Mouse (Mus musculus): ENCODE results near the gene Wnt3a. TPM values are rescaled to one million over a fixed set of nuclear protein-coding genes. Genes with fewer than 3 reads are reported as not detected.

Wnt3a gene
- total RNA-seq, 2 experiments from 2014 or later: not detected

DNA sequence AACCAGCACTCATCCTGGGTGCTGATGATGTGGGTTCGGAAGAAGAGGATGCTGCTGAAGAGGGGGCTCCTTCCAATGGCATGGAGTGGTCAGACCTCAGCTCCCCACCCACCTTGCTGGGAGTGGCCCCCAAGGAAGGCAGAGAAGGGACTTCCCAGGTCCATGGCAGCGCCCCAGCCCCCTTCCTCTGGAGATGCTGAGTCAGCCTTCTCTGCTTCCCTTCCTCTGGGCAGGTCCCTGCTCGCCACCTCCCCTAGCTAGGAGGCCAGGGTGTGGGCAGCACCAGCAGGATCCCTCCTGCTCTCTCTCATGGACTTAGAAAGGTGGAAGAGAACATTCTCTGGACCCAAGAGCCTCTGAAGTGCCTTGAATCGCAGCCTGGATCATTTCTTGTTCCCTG lies 12.5 kb downstream of the Wnt3a start:
- intact Hi-C loops (cut with DNase I): no loop called here
- DNase-seq (ENCODE audit: extremely low spot score in 1 of 2, low spot score in 2 of 2): no peak

- intact Hi-C loops (cut with DNase I): no loop called here
- no peak for DNase-seq (ENCODE audit: extremely low spot score in 1 of 2, low spot score in 2 of 2)
Measured at GRCm38 (mm10) chr11:59276877-59277276, 13.7 kb downstream of the Wnt3a start.

DNA sequence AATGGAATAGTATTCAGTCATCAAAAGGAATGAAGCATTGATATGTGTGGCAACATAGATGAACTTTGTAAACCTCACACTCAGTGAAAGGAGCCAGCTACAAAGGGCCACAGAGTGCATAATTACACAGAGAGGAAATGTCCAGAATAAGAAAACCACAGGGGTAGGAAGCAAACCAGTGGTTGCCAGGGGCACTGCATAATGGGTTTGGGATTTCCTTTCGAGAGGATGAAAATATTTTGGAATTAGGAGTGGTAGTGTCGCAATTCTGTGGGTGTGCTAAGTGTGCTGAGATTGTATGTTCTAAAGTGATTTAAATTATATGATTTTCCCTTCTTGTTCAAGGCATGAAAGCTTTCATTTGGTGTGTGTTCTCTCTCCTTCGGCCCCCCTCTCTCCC lies 16.4 kb downstream of the Wnt3a start:
- no peak for DNase-seq (ENCODE audit: extremely low spot score in 1 of 2, low spot score in 2 of 2)
- intact Hi-C loops (cut with DNase I): no loop called here

GRCm38 (mm10) chr11:59266727-59267126 lies 23.8 kb downstream of the Wnt3a start:
- no peak for DNase-seq (ENCODE audit: extremely low spot score in 1 of 2, low spot score in 2 of 2)
- intact Hi-C loops (cut with DNase I): no loop called here

DNA sequence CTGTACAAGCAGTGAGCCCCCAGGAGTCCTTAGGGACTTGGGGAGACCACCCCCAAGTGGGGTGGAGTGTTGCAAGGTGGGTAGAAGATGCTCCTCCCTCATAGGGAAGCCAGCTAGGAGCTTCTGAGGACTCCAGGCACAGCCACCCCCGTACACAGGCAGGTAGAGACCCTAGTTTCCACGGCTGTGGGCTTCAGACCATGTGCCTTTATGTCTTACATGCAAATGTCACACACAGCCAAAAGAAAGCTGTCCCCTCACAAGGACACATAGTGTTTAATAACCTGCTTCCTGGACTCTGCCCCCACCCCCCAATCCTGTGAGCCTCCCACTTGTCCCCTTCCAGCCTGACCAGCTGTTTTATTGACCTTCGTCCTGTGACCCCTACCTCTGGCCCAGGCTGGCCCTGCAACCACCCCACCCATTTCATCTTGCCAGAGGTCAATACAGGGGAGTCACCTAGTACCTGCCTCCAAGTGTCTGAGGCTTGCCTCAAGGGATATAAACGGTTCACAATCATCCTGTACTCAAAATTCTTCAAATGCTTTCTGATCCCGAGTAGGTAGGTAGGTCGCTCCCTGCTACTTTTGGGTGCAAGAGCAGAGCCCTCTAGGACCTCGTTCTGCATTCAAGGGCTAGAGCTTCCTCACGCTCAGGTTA lies 25.3 kb downstream of the Wnt3a start:
- intact Hi-C loops (cut with DNase I): no loop called here
- no peak for DNase-seq (ENCODE audit: extremely low spot score in 1 of 2, low spot score in 2 of 2)

GRCm38 (mm10) chr11:59264593-59264992 lies 26.0 kb downstream of the Wnt3a start:
- intact Hi-C loops (cut with DNase I): no loop called here
- no peak for DNase-seq (ENCODE audit: extremely low spot score in 1 of 2, low spot score in 2 of 2)

- peak; percentile 20 to 74 for DNase-seq (ENCODE audit: extremely low spot score in 1 of 2, low spot score in 2 of 2)
- intact Hi-C loops (cut with DNase I): no loop called here
Measured at GRCm38 (mm10) chr11:59263870-59264563, 26.5 kb downstream of the Wnt3a start.

DNA sequence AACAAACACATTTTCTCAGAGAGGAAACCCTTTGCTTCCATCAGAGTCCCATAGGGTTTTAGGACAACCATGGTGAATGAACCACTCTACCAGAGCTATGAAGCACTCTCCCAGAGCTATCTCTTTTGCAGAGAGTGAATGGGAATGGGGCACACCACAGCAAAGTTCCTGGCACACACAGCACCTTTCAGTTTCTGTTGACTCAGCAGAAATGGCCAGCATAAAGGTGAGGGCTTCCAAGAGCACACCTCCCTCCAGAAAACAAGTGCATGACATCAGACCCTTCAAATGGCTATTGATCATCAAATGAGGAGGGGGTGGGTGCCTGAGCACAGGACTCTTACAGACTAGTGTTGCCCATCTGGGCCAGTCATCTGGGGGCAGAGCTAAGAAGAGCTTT lies 28.2 kb downstream of the Wnt3a start:
- intact Hi-C loops (cut with DNase I): no loop called here
- no peak for DNase-seq (ENCODE audit: extremely low spot score in 1 of 2, low spot score in 2 of 2)

DNA sequence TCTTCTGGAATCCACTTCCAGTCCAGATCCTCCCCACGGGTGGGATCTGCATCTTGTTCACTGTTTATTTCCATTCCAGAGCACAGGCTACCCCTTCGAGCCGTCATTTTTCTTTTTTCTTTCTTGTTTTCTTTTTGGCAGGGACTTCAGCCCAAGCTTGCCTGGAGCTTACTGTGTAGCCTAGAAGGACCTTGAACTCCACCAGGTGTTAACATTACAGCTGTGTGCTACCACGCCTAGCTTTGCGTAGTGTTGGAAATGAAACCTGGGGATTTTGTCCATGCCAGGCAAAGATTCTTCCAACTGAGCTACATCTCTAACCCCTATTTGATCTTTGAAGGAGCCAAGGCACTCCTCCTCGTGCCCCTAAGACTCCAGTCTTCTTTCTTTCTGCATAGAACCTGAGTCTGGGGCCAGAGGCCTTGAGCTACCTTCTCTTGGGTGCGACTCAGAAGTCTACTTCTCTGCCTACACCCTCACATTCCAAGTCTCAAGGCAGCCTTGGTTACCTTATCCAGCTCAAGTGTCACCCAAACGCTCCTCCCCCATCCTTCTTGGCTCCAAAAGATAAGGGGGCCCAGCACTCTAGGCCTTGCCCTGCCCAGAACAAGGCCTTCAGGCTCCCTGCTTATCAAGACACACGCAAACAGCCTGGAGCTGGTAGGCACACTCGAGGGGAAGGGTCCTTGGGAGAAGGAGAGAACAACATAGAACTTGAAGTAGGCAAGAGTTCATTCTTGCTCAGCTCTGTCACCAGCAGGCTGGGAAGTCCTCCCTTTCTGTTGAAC lies 29.7 kb downstream of the Wnt3a start:
- no peak for DNase-seq (ENCODE audit: extremely low spot score in 1 of 2, low spot score in 2 of 2)
- intact Hi-C loops (cut with DNase I): no loop called here

DNA sequence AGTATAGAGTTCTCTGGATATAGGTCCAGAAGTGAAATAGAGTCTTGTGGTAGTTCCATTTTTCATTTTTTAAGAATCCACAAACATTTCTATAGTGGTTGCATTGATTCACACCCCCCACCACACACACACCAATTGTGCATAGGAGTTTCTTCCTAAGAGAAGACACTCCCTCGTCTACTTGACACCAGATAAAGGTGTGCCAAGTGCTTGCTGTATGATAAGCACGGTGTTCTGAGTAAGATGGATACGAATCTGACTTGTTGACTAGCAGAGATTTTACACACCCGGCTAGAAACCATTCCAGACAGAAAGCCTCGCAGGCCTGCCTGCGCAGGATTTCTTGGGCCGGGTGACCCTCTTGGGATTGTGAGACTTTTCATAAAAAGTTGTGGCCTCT lies 30.9 kb downstream of the Wnt3a start:
- no peak for DNase-seq (ENCODE audit: extremely low spot score in 1 of 2, low spot score in 2 of 2)
- intact Hi-C loops (cut with DNase I): no loop called here

GRCm38 (mm10) chr11:59248101-59248500 lies 42.5 kb downstream of the Wnt3a start:
- intact Hi-C loops (cut with DNase I): no loop called here
- no peak for DNase-seq (ENCODE audit: extremely low spot score in 1 of 2, low spot score in 2 of 2)

GRCm38 (mm10) chr11:59243856-59244255 lies 46.7 kb downstream of the Wnt3a start:
- no peak for DNase-seq (ENCODE audit: extremely low spot score in 1 of 2, low spot score in 2 of 2)
- intact Hi-C loops (cut with DNase I): no loop called here

DNA sequence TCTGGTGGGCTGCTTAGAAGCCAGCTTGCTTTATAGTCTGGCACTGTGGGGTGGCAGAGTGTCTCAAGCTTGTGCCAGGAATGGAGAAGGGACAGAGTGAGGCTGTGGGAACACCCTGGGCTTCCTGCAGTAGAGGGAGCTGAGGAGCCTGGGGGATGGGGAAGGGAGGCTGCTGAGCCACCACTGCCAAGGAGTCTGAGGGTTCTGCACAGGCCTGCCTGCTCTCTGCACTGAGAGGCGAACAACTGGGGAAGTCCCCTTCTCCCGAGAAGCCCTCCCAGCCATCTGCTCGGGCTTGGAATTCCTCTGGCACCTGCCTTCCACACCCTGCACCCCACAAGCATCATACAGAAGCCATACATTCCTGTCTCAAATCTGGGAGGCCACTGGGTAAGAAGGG lies 48.7 kb downstream of the Wnt3a start:
- no peak for DNase-seq (ENCODE audit: extremely low spot score in 1 of 2, low spot score in 2 of 2)
- intact Hi-C loops (cut with DNase I): no loop called here

- intact Hi-C loops (cut with DNase I): no loop called here
- DNase-seq (ENCODE audit: extremely low spot score in 1 of 2, low spot score in 2 of 2): no peak
Measured at GRCm38 (mm10) chr11:59239796-59240195, 50.8 kb downstream of the Wnt3a start.

GRCm38 (mm10) chr11:59239428-59239785 lies 51.1 kb downstream of the Wnt3a start:
- intact Hi-C loops (cut with DNase I): no loop called here
- DNase-seq (ENCODE audit: extremely low spot score in 1 of 2, low spot score in 2 of 2): no peak

DNA sequence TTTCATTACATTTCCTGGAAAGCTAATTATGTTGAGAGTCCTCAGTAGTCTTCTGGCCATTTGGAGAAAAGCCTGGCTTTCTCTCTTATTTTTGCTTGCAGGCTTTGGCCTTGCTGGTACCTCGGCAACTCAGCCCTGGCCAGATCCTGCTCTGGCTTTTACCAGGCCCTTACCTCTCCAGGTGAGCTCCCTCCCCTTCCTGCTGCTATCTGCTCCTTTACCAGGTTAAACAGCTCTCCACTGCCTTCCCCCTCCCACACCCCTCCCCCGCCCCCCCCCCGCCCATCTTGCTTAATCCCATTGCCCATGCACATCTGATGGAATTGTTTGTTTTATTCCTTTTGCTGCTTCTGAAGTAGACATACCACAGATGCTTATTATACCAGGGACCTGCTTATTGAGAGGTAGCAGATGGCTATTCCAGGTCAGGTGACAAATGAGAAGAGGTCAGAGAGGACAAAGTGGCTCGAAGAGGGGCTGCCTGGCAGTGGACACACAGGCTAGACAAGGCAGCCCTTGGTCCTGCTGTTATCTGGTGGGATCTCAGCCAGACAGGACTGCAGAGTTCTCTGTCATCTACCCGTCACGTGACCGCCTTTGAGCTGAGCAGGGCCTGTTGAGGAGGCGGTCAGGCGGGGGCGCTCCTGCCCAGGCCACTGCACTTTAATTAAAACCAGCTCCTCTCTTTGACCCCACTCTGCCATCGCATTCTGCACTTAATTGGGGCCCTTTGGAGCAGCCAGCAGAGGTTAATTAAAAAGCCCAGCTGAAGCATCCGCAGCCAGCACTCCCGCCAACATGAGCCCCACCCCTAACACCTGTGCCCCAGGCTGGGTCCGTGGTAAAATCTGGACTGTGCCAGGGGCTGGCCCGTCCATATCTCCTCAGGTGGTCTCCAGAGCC lies 51.8 kb downstream of the Wnt3a start:
- DNase-seq (ENCODE audit: extremely low spot score in 1 of 2, low spot score in 2 of 2): peak in 1 of 2 experiments; percentile 82
- intact Hi-C loops (cut with DNase I): no loop called here

- DNase-seq (ENCODE audit: extremely low spot score in 1 of 2, low spot score in 2 of 2): no peak
- intact Hi-C loops (cut with DNase I): no loop called here
Measured at GRCm38 (mm10) chr11:59232797-59233196, 57.8 kb downstream of the Wnt3a start.

- intact Hi-C loops (cut with DNase I): no loop called here
- DNase-seq (ENCODE audit: extremely low spot score in 1 of 2, low spot score in 2 of 2): peak in 1 of 2 experiments; percentile 64
Measured at GRCm38 (mm10) chr11:59230144-59230760, 60.3 kb downstream of the Wnt3a start.
